Mouse (Mus musculus) liver, embryonic 14.5 days (tissue): ENCODE data around the gene Txk.

Source experiments
- CTCF ChIP-seq: IDR thresholded peaks from 2 replicates; pipeline ENCODE4 v1.5.1; 2016; ENCODE audit warnings: antibody characterized with exemption, low read depth, control low read depth
- EP300 ChIP-seq: IDR thresholded peaks from 2 replicates; pipeline ENCODE4 v1.6.1; 2016; ENCODE audit warnings: antibody characterized with exemption, low read depth

DNA sequence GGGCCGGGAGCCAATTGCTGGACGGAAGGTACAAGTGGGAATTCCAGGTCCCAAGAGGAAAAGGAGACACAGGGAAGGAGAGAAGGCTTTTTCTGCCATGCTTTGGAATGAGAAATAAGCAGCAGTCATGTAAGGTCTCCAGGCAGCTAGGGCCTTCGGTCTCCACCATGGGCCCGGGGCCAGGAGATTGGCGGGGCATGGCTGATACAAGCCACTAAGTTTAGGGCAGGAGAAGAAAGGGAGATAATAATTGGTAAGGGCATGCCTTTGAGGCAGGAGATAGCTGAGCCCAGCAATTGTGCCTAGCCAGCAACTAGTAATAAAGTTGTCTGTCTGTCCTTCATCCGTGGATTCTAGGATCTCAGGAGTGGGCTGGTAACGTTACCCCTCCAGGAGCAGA lies 30.5 kb upstream of the Txk start:
- no peak for TF ChIP-seq CTCF
- TF ChIP-seq EP300 = no peak
